Mouse (Mus musculus) lung, embryonic 14.5 days (tissue): ENCODE results near the gene Gprin2. TPM values are rescaled to one million over a fixed set of nuclear protein-coding genes. Genes with fewer than 3 reads are reported as not detected.

Source experiments
- ATAC-seq: fragments of 200-750 bp; cut with Nextera tagmentation; 2 replicates; pipeline ENCODE4 v1.8.0; 2017; ENCODE audit warnings: mild to moderate bottlenecking, moderate TSS enrichment, moderate library complexity; ENCODE audit not compliant: insufficient read depth
- DNase-seq: peaks from one replicate; pipeline ENCODE4 v3.0.0-alpha.2; 2015
- H3K27ac ChIP-seq: fragments of 300-500 bp; sonication (generic); 2 replicates; pipeline ENCODE4 v1.5.1; 2014; ENCODE audit warnings: low read depth, mild to moderate bottlenecking, moderate library complexity
- H3K27me3 ChIP-seq: fragments of 300-500 bp; sonication (generic); 2 replicates; pipeline ENCODE4 v1.6.1; 2014; ENCODE audit warnings: low read length, control low read depth; ENCODE audit not compliant: insufficient read depth
- H3K36me3 ChIP-seq: fragments of 300-500 bp; sonication (generic); 2 replicates; pipeline ENCODE4 v1.6.1; 2014; ENCODE audit warnings: control low read depth; ENCODE audit not compliant: insufficient read depth
- H3K4me1 ChIP-seq: fragments of 300-500 bp; sonication (generic); 2 replicates; pipeline ENCODE4 v1.6.1; 2014; ENCODE audit warnings: antibody characterized with exemption, control low read depth; ENCODE audit not compliant: insufficient read depth
- H3K4me2 ChIP-seq: fragments of 300-500 bp; sonication (generic); 2 replicates; pipeline ENCODE4 v1.6.1; 2014; ENCODE audit warnings: mild to moderate bottlenecking
- H3K4me3 ChIP-seq: fragments of 300-500 bp; sonication (generic); 2 replicates; pipeline ENCODE4 v1.5.1; 2014; ENCODE audit warnings: low read depth, low read length
- H3K9ac ChIP-seq: fragments of 300-500 bp; sonication (generic); 2 replicates; pipeline ENCODE4 v1.6.1; 2014
- H3K9me3 ChIP-seq: fragments of 300-500 bp; sonication (generic); 2 replicates; pipeline ENCODE4 v1.6.1; 2016; ENCODE audit warnings: low read depth, low read length, control low read depth
- CTCF ChIP-seq: IDR thresholded peaks from 2 replicates; pipeline ENCODE4 v1.5.1; 2016; ENCODE audit warnings: antibody characterized with exemption, low read depth
- WGBS: fragments of 180-500 bp; shearing (Covaris S2); extraction: QIAGEN DNeasy Blood & Tissue Kit; methylation state at CpG from one replicate; pipeline ENCODE4 v1.1.7; 2014; 5-methylcytosine and 5-hydroxymethylcytosine counted together
- polyA plus RNA-seq: library from polyadenylated mRNA; unstranded; fragments of >200 nt; fragmentation: Nextera tagmentation; extraction: Ambion mirVana; gene quantifications from 2 replicates; pipeline ENCODE4 v1.2.1, GENCODE M21; 2014

Gene Gprin2
- polyA plus RNA-seq, 1 experiment from 2014 or later = 0.18 TPM

- no peak for DNase-seq
- H3K4me2 ChIP-seq = no peak overlapping the region
- H3K4me1 ChIP-seq = no peaks in the 10 kb centered on the region
- H3K27me3 ChIP-seq = no peaks in the 10 kb centered on the region
- H3K9me3 ChIP-seq = no peaks in the 10 kb centered on the region
- 60% methylated on average over 7 of the region's 7 CpGs for WGBS
- H3K4me3 ChIP-seq = no peak overlapping the region
- TF ChIP-seq CTCF = no peak
- ATAC-seq = no peak
- H3K27ac ChIP-seq = no peak overlapping the region
- H3K36me3 ChIP-seq = no peaks in the 10 kb centered on the region
- no peak overlapping the region for H3K9ac ChIP-seq
These were observed 30.9 kb upstream of the Gprin2 start for GRCm38 (mm10) chr14:34232340-34232739.

- Histone ChIP-seq H3K4me2 (no peak overlapping the region), H3K27ac (no peak overlapping the region)
These were observed 27.5 kb upstream of the Gprin2 start for GRCm38 (mm10) chr14:34228830-34229506.

GRCm38 (mm10) chr14:34227981-34228380 is 26.5 kb upstream of the Gprin2 start:
- Histone ChIP-seq H3K4me1 (no peaks in the 10 kb centered on the region), H3K9ac (no peak overlapping the region), H3K27me3 (no peaks in the 10 kb centered on the region), H3K4me2 (no peak overlapping the region), H3K9me3 (no peaks in the 10 kb centered on the region), H3K27ac (no peak overlapping the region), H3K36me3 (no peaks in the 10 kb centered on the region), H3K4me3 (no peak overlapping the region)
- ATAC-seq = no peak
- no peak for DNase-seq
- 81% methylated on average over 12 of the region's 12 CpGs for WGBS
- TF ChIP-seq CTCF = no peak

More at GRCm38 (mm10) chr14:34228830-34229506, 27.5 kb upstream of the Gprin2 start:
- no peak overlapping the region for H3K4me3 ChIP-seq
- DNase-seq (no peak), ATAC-seq (no peak)
- 69% methylated on average over 10 of the region's 10 CpGs for WGBS
- TF ChIP-seq CTCF = no peak
- no peaks in the 10 kb centered on the region for H3K9me3 ChIP-seq
- H3K36me3 ChIP-seq = no peaks in the 10 kb centered on the region
- H3K4me1 ChIP-seq = no peaks in the 10 kb centered on the region
- H3K9ac ChIP-seq = no peak overlapping the region
- no peaks in the 10 kb centered on the region for H3K27me3 ChIP-seq

GRCm38 (mm10) chr14:34226566-34226965 is 25.1 kb upstream of the Gprin2 start:
- Histone ChIP-seq H3K27ac (no peak overlapping the region), H3K4me2 (no peak overlapping the region), H3K4me1 (no peaks in the 10 kb centered on the region), H3K4me3 (no peak overlapping the region), H3K27me3 (no peaks in the 10 kb centered on the region), H3K9ac (no peak overlapping the region), H3K9me3 (no peaks in the 10 kb centered on the region), H3K36me3 (no peaks in the 10 kb centered on the region)
- DNase-seq (no peak), ATAC-seq (no peak)
- WGBS = 79% methylated on average over 4 of the region's 4 CpGs
- no peak for TF ChIP-seq CTCF

GRCm38 (mm10) chr14:34225986-34226385 is 24.5 kb upstream of the Gprin2 start:
- no peak overlapping the region for H3K4me3 ChIP-seq
- no peak for ATAC-seq
- 73% methylated on average over 9 of the region's 9 CpGs for WGBS

GRCm38 (mm10) chr14:34223362-34223898 is 22.0 kb upstream of the Gprin2 start:
- DNase-seq (peak; percentile 37), ATAC-seq (peak; percentile 63)
- TF ChIP-seq CTCF = no peak
- no peaks in the 10 kb centered on the region for H3K36me3 ChIP-seq
- H3K4me3 ChIP-seq = no peak overlapping the region
- no peak overlapping the region for H3K27ac ChIP-seq
- H3K4me1 ChIP-seq = peaks cover 4% of the 10 kb centered on the region; the same call in 1 of the 2 replicates
- H3K27me3 ChIP-seq = peaks cover 24% of the 10 kb centered on the region
- 48% methylated on average over 5 of the region's 5 CpGs for WGBS
- no peak overlapping the region for H3K9ac ChIP-seq
- no peak overlapping the region for H3K4me2 ChIP-seq
- H3K9me3 ChIP-seq = no peaks in the 10 kb centered on the region

More at GRCm38 (mm10) chr14:34225986-34226385, 24.5 kb upstream of the Gprin2 start:
- no peak overlapping the region for H3K4me2 ChIP-seq
- H3K9ac ChIP-seq = no peak overlapping the region
- no peaks in the 10 kb centered on the region for H3K4me1 ChIP-seq
- no peak for TF ChIP-seq CTCF
- no peaks in the 10 kb centered on the region for H3K9me3 ChIP-seq
- DNase-seq = no peak
- H3K27me3 ChIP-seq = no peaks in the 10 kb centered on the region
- H3K36me3 ChIP-seq = no peaks in the 10 kb centered on the region
- H3K27ac ChIP-seq = no peak overlapping the region

GRCm38 (mm10) chr14:34221416-34222077 is 20.1 kb upstream of the Gprin2 start:
- no peak overlapping the region for H3K4me3 ChIP-seq
- no peaks in the 10 kb centered on the region for H3K36me3 ChIP-seq
- H3K4me2 ChIP-seq = no peak overlapping the region
- no peak overlapping the region for H3K9ac ChIP-seq
- no peak for DNase-seq
- 62% methylated on average over 5 of the region's 5 CpGs for WGBS
- no peaks in the 10 kb centered on the region for H3K9me3 ChIP-seq
- ATAC-seq = no peak
- peaks cover 28% of the 10 kb centered on the region for H3K27me3 ChIP-seq
- no peak for TF ChIP-seq CTCF
- no peak overlapping the region for H3K27ac ChIP-seq
- H3K4me1 ChIP-seq = peaks cover 4% of the 10 kb centered on the region; the same call in 1 of the 2 replicates
